Mouse (Mus musculus): Measurements from ENCODE around the gene A530016L24Rik.
A peak's percentile ranks its signal among the peaks of the same experiment; 100 is the strongest.

The A530016L24Rik gene

GRCm38 (mm10) chr12:112489134-112489533 lies at the start of gene A530016L24Rik:
A530016L24Rik (plus strand) TSS chr12:112489448.
- no peak for DNase-seq (ENCODE audit: low spot score)

DNA sequence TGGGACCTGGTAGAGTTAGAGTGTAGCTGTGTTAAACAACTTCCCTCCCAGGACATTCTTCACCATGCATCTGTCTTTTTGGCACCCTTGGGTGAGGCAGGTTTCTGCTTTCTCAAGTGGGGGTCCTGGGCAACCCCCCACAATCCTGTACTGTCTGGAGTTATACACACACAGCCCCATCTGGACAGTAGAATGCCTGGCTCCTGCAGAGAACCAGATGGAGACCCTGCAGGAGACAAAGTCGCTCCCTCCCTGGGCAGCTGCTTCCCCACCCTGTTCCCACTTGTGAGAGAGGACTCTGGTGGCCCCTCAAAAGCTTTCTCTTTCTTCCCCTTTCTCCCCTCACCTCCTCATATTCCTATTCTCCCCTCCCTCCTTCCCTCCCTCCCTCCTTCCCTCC lies 49.3 kb upstream of the A530016L24Rik start:
- DNase-seq (ENCODE audit: low spot score), result no peak

DNA sequence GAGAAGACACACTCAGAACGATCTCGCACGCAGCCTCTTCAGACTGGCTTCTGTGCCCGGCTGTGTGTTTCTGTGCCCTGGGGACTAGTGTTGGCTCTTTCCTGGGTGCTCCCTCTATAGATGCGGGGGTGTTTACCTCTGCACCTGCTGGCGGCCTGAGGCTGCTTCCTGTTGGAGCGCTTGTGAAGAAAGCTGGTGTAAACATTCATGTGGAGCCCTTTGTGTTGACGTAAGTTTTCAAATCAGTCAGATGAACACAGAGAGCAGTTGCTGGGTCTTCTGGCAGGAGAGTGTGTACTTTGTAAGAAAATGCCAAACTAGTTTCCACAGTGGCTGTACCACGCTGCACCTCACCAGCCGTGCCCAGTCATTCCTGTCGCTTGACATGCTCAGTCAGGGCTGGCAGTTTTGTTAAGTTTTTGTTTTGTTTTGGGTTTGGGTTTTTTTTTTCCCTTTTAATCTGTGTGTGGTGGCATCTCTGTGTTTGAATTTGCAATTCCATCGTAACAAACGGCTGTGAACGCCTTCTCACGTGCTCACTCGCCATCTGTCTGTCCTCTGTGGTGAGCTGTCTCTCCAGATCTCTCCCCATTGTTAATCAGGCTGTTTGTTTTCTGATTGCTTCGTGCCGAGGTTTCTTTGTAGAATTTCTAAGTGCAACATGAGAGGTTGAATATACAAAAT lies 40.0 kb upstream of the A530016L24Rik start:
- peak; percentile 75 for DNase-seq (ENCODE audit: low spot score)

DNA sequence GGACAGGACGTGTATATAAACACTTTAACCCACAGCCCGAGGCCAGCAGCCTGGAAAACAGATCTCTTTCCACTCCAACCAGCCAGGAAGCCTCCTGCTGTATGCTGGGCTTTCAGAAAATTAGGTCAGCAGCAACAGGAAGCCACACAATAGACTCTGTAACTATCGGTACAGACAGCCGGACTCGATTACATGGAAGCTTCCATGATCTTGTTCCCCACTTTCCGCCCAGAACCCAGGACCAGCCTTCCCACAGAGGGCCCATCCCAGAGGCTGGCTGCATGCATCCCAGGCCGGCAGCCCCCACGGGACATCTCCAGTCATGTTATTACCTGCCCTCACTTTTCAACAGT lies 39.4 kb upstream of the A530016L24Rik start:
- no peak for DNase-seq (ENCODE audit: low spot score)

GRCm38 (mm10) chr12:112450883-112451282 lies 38.4 kb upstream of the A530016L24Rik start:
- DNase-seq (ENCODE audit: low spot score), result peak; percentile 29

DNA sequence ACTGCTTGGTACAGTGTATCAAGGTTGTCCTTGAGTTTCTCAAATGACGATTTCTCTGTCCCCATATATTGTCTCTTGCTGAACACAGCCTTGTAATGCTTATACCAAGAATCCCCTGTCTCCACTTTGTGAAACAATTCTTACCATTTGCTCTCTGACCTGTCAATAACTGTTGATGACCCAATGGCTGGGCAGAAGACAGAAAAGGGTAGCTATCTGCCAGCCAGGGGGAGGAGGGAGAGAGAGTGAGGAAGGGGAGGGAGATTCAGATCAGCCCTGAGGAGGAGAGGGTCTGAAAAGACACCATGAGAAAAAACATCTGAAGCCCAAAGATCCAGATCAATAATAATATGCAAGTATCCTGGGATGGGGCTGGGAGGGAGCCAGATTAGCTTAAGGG lies 37.9 kb upstream of the A530016L24Rik start:
- DNase-seq (ENCODE audit: low spot score), result no peak

GRCm38 (mm10) chr12:112451826-112452225 lies 37.4 kb upstream of the A530016L24Rik start:
- no peak for DNase-seq (ENCODE audit: low spot score)

GRCm38 (mm10) chr12:112456144-112456713 lies 33.0 kb upstream of the A530016L24Rik start:
- no peak for DNase-seq (ENCODE audit: low spot score)

DNA sequence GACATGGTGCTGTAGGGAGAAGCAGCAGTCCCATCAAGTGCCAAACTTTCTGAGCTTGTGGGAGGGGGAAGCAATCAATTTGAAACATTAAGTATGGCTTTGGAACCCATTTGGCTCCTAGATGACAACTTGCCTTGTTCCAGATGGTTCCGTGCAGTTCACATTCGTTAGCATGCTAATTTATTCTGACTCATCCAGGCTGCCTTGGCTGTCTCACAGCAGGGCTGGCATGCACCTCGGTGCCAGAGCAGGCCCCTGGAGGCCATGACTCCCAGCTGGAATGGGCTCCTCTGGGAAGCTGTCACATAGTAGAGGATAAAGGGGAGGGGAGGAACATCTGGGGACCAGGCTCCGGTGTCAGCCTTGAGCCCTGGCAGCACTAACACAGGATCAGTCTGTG lies 31.4 kb upstream of the A530016L24Rik start:
- DNase-seq (ENCODE audit: low spot score), result no peak

DNA sequence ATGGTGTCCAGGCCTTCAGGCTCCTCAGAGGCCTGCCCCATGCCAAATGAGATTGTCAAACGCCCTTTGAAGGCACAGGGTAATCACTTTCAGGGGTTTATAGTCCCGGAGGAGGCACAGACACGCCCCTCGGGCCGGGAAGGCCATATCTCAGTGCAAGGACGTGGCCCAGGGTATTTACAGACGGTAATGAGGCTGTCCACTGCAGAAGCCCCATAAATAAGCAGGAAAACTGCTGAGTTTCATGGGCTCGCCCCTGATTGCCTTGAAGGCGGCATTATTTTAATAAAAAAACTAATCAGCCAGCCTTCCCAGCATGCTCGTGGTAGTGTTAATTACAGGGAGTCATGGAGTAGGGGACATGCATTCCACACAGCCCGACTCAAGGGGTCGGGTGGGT lies 26.8 kb upstream of the A530016L24Rik start:
- no peak for DNase-seq (ENCODE audit: low spot score)

DNA sequence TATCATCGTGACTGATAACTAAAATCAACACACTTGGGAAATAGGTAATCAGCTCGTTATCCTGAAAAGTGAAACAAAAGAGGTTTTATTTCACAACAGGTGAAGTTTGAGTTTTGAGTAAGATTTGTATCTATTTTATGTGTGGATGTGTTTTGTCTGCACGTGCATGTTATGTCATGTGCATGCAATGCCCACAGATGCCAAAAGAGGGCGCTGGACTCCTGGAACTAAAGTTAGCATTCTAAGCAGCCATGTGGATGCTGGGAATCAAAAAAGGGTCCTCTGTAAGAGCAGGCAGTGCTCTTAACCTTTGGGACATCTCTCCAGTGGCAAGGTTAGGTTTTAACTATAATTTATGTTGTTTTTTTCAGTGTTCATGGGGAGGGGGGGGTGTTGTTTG lies 26.0 kb upstream of the A530016L24Rik start:
- DNase-seq (ENCODE audit: low spot score), result no peak

GRCm38 (mm10) chr12:112463750-112464444 lies 25.4 kb upstream of the A530016L24Rik start:
- DNase-seq (ENCODE audit: low spot score), result no peak

DNA sequence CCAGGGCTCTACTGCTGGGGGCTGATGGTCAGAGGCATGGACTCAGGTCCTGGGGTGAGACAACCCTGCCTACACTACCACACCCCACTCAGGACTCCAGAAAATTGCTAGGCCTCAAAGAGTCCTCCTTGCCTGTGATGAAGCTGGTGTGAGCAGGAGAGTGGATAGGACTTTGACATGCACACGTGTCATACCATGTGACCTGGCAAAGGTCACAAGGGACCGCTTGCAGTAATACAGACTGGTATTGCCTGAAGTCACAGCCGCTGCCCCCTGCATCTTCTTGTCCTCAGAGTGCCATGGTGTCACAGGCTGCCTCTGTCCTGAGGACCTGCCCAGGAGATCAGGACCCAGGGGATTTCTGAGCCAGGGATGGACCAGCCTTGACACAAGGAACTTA lies 24.7 kb upstream of the A530016L24Rik start:
- DNase-seq (ENCODE audit: low spot score), result no peak

DNA sequence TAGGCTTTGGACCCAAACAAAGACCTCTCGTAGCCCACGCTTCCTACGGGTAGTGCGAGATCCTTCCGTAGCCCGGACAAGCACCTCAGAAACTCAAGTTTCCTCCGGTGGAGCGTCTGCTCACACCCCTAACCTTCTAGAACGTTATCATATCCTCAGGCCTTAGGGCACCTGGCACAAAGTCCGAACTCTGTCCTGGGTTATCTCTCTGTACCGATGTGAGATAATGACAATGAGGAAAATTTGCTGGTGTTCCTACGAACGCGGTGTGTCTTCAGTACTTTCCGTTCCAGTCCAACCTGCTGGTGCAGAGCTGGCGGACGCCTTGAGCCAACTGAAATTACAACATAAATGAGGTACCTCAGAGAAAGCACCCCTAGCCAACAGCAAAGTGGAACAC lies 23.3 kb upstream of the A530016L24Rik start:
- DNase-seq (ENCODE audit: low spot score), result no peak

DNA sequence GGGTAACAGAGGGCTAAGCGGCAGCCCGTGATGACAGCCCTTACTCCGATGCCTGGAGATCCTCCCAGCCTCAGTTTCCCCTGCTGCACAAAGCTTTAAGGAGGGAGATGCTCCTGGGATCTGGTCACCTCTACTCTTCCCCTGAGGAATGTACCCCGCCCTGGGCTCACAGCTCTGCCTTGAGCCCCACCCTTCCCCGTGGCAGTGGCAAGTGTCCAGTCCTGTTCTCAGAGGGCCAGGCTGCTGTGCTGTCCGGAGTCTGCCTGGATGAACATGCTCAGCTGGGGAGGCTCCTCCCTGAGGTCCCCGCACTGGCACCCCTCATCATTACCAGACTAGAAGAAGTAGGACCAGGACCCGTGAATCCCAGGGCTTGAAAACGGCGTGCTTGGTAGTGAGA lies 21.9 kb upstream of the A530016L24Rik start:
- DNase-seq (ENCODE audit: low spot score), result no peak

GRCm38 (mm10) chr12:112469393-112469792 lies 19.9 kb upstream of the A530016L24Rik start:
- no peak for DNase-seq (ENCODE audit: low spot score)

DNA sequence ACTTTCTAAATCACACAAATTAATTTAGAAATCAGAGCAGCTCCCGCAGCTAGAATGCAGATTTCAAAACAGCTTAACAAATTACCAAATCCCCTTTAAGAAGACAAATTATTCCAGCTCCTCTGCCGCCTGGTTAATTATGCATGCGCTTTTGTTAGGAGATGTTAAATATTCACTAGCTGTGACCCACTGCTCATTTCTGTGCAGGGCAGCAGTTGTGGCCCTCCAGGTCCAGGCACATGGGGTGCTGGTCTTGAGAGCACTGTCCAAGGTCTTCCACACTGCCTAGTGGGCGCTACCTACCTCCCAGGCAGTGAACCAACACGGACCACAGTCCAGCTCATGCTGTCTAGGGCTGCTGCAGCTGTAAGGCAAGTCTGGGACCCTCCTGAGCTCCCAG lies 19.0 kb upstream of the A530016L24Rik start:
- DNase-seq (ENCODE audit: low spot score), result no peak

GRCm38 (mm10) chr12:112473777-112474176 lies 15.5 kb upstream of the A530016L24Rik start:
- peak; percentile 34 for DNase-seq (ENCODE audit: low spot score)

DNA sequence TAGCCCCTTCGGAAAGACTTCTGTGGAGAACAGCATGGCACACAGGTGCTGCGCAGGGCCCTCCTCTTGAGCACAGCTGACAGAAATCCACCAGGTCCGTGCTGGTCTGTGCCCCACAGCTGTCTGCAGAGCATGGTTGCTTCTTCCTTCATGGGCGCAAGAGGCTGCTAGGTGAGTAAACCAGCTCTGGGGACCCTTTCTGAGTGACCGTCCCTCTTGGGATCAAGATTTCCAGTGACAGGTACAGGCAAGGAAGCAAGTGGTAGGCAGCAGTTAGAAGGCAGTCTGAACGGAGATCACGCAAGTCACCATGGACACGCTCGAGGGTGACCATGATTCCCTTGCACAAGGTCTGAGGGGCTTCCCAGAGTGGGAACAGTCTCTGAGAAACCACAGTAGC lies 287 bp downstream of the A530016L24Rik start:
- DNase-seq (ENCODE audit: low spot score), result no peak

DNA sequence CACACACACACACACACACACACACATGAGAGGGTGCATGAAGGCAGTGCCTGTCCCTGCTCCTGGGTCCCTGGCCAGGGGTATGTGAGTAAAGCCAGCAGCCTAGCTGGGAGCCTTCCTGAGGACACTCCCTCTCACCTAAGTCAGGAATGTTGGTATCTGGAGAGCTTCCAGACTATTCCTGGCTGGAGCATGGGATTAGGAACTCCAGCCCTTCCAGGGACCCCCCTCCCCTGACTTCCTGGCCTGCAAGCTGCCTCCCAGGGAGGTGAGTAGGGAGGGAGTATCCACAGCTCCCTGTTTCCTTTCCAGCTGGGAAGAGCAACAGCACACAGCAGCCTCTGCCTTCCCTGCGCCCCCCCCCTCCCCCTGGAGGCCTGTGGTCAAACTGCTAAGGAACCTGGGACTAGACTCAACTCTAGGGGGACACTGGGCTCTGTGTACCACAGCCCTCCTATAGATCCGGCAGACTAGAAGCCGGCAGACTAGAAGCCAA lies 1.2 kb downstream of the A530016L24Rik start:
- no peak for DNase-seq (ENCODE audit: low spot score)

DNA sequence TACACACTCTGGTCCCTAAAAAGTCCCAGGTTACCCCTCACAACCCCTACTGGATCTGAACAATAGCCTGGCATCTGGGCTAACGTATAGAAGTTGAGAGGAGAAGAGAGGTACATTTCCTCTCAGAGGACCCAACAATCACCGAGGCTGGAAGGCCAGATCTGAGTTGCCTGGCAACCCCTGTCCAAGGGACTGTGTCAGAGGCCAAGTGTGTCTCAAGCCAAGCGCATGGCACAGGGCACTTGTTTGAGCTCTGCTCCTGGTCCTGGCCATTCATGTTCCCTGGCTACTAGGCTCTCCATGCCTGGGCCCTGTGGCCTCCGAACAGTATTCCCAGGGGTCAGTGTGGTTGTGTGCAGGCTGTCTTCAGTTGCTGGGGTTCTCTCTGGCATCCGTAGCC lies 6.9 kb downstream of the A530016L24Rik start:
- DNase-seq (ENCODE audit: low spot score), result no peak

DNA sequence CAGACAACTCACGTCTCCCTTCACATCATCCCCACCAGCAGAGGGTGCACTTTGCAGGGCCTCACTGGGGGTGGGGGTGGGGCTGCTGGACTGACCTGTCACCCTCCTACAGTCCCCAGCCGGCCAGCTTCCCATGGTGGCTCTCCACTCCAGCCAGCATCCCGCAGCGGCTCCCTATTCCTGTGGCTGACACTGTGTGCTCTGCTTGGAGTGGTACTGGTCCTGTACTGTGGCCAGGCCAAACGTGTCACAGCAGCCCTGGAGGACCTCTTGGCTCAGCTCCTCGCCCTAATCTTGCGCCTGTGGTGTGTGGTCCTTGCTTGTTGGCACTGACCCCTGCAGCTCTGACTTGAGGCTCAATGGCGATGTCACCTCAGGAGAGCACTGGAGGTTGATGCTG lies 8.5 kb downstream of the A530016L24Rik start:
- no peak for DNase-seq (ENCODE audit: low spot score)

DNA sequence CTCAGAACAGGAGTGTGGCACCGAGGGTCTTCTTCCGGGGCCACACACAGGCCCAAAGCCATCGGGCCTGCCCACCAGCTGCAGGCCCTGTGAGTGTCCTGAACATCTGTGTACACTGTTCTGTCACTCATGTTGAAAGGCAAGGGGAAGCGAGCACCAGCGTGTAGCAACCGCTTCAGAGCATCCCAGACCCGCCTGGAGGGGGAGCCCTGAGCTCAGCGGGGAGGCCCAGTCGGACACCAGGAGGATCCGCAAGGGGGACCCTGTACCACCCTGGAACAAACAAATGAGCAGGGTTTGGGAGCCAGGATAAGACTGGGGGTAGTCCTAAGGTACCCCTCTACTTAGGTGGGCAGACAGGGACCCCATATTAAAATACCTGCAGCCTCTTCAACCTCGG lies 9.4 kb downstream of the A530016L24Rik start:
- DNase-seq (ENCODE audit: low spot score), result no peak

Data from T-cell, adult 2 months (primary cell).